Mouse (Mus musculus) forebrain, embryonic 10.5 days (tissue): ENCODE results near the gene Gm17349. TPM values are rescaled to one million over a fixed set of nuclear protein-coding genes. Genes with fewer than 3 reads are reported as not detected.

Experiments
- DNase-seq: peaks from one replicate; pipeline ENCODE4 v3.0.0-alpha.2; 2017; ENCODE audit warnings: low spot score; ENCODE audit errors: extremely low spot score
- H3K27ac ChIP-seq: fragments of 300-500 bp; sonication (generic); 2 replicates; pipeline ENCODE4 v1.5.1; 2016; ENCODE audit warnings: mild to moderate bottlenecking
- H3K27me3 ChIP-seq: fragments of 300-500 bp; sonication (generic); 2 replicates; pipeline ENCODE4 v1.6.1; 2016; ENCODE audit warnings: mild to moderate bottlenecking; ENCODE audit not compliant: poor library complexity, severe bottlenecking
- H3K36me3 ChIP-seq: fragments of 300-500 bp; sonication (generic); replicated peaks from 2 replicates; pipeline ENCODE4 v1.6.1; 2016; ENCODE audit warnings: mild to moderate bottlenecking, moderate library complexity
- H3K4me1 ChIP-seq: fragments of 300-500 bp; sonication (generic); 2 replicates; pipeline ENCODE4 v1.6.1; 2016
- H3K4me3 ChIP-seq: fragments of 300-500 bp; sonication (generic); 2 replicates; pipeline ENCODE4 v1.5.1; 2016; ENCODE audit warnings: mild to moderate bottlenecking, moderate library complexity
- H3K9me3 ChIP-seq: fragments of 300-500 bp; sonication (generic); 2 replicates; pipeline ENCODE4 v1.6.1; 2016; ENCODE audit warnings: mild to moderate bottlenecking, moderate library complexity
- WGBS: fragments of 180-500 bp; shearing (Covaris S2); methylation state at CpG from one replicate; pipeline ENCODE4 v1.1.7; 2016; 5-methylcytosine and 5-hydroxymethylcytosine counted together
- polyA plus RNA-seq: library from polyadenylated mRNA; unstranded; fragments of >200 nt; fragmentation: Nextera tagmentation; extraction: Ambion mirVana; gene quantifications from 2 replicates; pipeline ENCODE4 v1.2.1, GENCODE M21; 2016

The Gm17349 gene
- polyA plus RNA-seq, 1 experiment from 2014 or later: not detected

GRCm38 (mm10) chr15:99725341-99726155, 20.3 kb upstream of the Gm17349 start, which contains the start of gene Cox14:
TSS of gene Cox14 (plus strand) at chr15:99725618.
- Histone ChIP-seq H3K27ac (peak within 1 kb of the TSS; percentile 91), H3K27me3 (no peaks in the 10 kb centered on the region), H3K4me1 (peaks cover 38% of the 10 kb centered on the region), H3K4me3 (peak within 1 kb of the TSS; percentile 99), H3K36me3 (peaks cover 57% of the 10 kb centered on the region), H3K9me3 (peaks cover 7% of the 10 kb centered on the region)
- WGBS: under 1% methylated on average over 68 of the region's 68 CpGs
- DNase-seq: peak; percentile 92

GRCm38 (mm10) chr15:99724292-99725021, 19.2 kb upstream of the Gm17349 start:
- peak overlapping the region; percentile 99 for H3K4me3 ChIP-seq
- H3K27me3 ChIP-seq: no peaks in the 10 kb centered on the region
- peak; percentile 63 for DNase-seq
- peaks cover 58% of the 10 kb centered on the region for H3K36me3 ChIP-seq
- WGBS: 14% methylated on average over 16 of the region's 16 CpGs
- peak overlapping the region; percentile 91 for H3K27ac ChIP-seq
- H3K9me3 ChIP-seq: peaks cover 7% of the 10 kb centered on the region
- H3K4me1 ChIP-seq: peaks cover 38% of the 10 kb centered on the region

GRCm38 (mm10) chr15:99723515-99724291, 18.4 kb upstream of the Gm17349 start:
- Histone ChIP-seq H3K4me1 (peaks cover 38% of the 10 kb centered on the region), H3K27me3 (no peaks in the 10 kb centered on the region), H3K9me3 (peaks cover 1% of the 10 kb centered on the region; the same call in 1 of the 2 replicates), H3K27ac (peak overlapping the region; percentile 91), H3K4me3 (peak overlapping the region; percentile 99; the same call in 1 of the 2 replicates), H3K36me3 (peaks cover 56% of the 10 kb centered on the region)
- 17% methylated on average over 11 of the region's 11 CpGs for WGBS
- DNase-seq: no peak

DNA sequence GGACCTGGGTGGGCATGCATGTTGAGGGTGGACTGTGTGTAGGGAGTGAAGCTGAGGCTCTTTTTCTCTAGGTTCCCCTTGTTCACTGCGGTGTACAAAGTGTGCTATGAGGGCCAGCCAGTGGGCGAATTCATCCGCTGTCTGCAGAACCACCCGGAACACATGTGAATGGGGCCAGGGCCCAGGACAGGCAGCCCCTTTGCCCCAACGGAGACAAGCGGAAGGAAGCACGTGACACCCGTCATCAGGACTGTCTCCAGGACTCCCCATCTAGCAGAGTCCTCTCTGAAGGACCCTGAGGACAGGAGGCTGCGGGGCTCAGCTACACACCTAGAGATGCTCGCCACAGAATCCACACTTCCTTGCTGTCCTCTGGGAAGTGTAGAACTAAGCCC, 17.8 kb upstream of the Gm17349 start:
- H3K27me3 ChIP-seq: no peaks in the 10 kb centered on the region
- peak overlapping the region; percentile 91 for H3K27ac ChIP-seq
- DNase-seq: no peak
- H3K4me1 ChIP-seq: peaks cover 44% of the 10 kb centered on the region
- WGBS: 49% methylated on average over 10 of the region's 10 CpGs
- H3K9me3 ChIP-seq: no peaks in the 10 kb centered on the region
- no peak overlapping the region for H3K4me3 ChIP-seq
- peaks cover 56% of the 10 kb centered on the region for H3K36me3 ChIP-seq

- Histone ChIP-seq H3K27me3 (no peaks in the 10 kb centered on the region), H3K9me3 (no peaks in the 10 kb centered on the region), H3K36me3 (peaks cover 58% of the 10 kb centered on the region), H3K4me3 (no peak overlapping the region), H3K27ac (no peak overlapping the region), H3K4me1 (peaks cover 54% of the 10 kb centered on the region)
- 80% methylated on average over 25 of the region's 25 CpGs for WGBS
- DNase-seq: no peak
These were observed 16.8 kb upstream of the Gm17349 start for GRCm38 (mm10) chr15:99721921-99722743.

GRCm38 (mm10) chr15:99719865-99720264, 14.6 kb upstream of the Gm17349 start:
- peaks cover 79% of the 10 kb centered on the region for H3K36me3 ChIP-seq
- no peak for DNase-seq

DNA sequence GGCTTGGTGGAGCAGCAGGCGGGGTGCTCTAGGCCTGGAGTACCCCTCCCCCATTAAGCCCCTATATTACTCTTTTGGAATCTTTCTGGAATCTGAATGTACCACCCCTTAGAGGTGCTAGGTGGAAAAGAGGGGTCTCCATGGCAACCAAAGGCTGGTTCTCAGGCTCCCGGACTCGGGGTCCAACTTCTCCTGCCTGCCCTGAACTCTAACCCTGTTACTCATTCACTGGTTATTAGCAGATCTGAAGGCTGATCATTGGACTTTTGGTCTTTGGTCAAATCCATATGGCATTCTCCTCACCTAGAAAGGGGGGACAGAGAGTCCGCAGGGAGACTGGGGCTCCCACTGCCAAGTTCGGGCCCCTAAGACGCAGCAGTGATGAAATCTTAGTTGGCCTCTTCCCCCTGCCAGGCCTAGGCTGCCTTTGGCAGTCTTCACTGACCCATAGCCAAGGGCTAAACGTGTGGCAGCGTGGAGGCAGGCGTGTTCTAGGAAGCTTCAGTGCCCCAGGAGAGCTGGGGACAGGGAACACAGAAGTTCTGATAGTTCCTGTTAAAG, 13.3 kb upstream of the Gm17349 start:
- H3K4me3 ChIP-seq: no peak overlapping the region
- H3K27ac ChIP-seq: no peak overlapping the region
- peaks cover 91% of the 10 kb centered on the region for H3K36me3 ChIP-seq
- peaks cover 41% of the 10 kb centered on the region for H3K4me1 ChIP-seq
- H3K9me3 ChIP-seq: no peaks in the 10 kb centered on the region
- no peak for DNase-seq
- H3K27me3 ChIP-seq: no peaks in the 10 kb centered on the region
- 88% methylated on average over 9 of the region's 9 CpGs for WGBS

More at GRCm38 (mm10) chr15:99719865-99720264, 14.6 kb upstream of the Gm17349 start:
- WGBS: 81% methylated on average over 8 of the region's 8 CpGs
- H3K4me3 ChIP-seq: no peak overlapping the region
- peaks cover 54% of the 10 kb centered on the region for H3K4me1 ChIP-seq
- no peaks in the 10 kb centered on the region for H3K27me3 ChIP-seq
- H3K9me3 ChIP-seq: no peaks in the 10 kb centered on the region
- no peak overlapping the region for H3K27ac ChIP-seq

- H3K27me3 ChIP-seq: no peaks in the 10 kb centered on the region
- peaks cover 94% of the 10 kb centered on the region for H3K36me3 ChIP-seq
- no peaks in the 10 kb centered on the region for H3K9me3 ChIP-seq
- H3K4me1 ChIP-seq: peaks cover 38% of the 10 kb centered on the region
- H3K27ac ChIP-seq: peak within 1 kb of the TSS; percentile 12; the same call in 1 of the 2 replicates
- no peak for DNase-seq
- H3K4me3 ChIP-seq: no peak within 1 kb of the TSS
- WGBS: 74% methylated on average over 26 of the region's 26 CpGs
These were observed 12.4 kb upstream of the Gm17349 start, which contains the start of gene Gpd1 for GRCm38 (mm10) chr15:99717386-99718334. TSS of gene Gpd1 (plus strand) at chr15:99717515.

DNA sequence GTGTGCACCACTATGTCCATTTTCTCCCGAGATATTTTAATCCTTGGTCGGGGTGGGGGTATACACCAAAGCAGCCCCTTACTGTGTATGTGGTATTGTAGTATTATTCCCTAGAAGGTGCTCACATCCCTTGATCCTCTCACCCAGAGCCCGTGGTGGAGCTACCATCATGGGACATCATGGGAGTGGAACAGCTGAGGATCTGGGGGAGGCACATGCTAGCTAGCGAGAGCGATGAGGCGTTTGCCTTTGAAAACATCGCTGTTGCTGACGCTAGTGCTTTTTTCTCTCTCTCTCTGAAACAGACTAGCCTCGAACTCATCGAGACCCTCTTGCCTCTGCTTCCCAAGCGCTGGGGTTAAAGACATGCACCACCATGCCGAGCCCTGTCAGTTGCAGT, 11.5 kb upstream of the Gm17349 start:
- Histone ChIP-seq H3K36me3 (peaks cover 95% of the 10 kb centered on the region), H3K4me3 (no peak overlapping the region), H3K9me3 (no peaks in the 10 kb centered on the region), H3K27ac (no peak overlapping the region), H3K27me3 (no peaks in the 10 kb centered on the region), H3K4me1 (peaks cover 40% of the 10 kb centered on the region)
- DNase-seq: no peak
- 89% methylated on average over 12 of the region's 12 CpGs for WGBS

- DNase-seq: no peak
- Histone ChIP-seq H3K27me3 (no peaks in the 10 kb centered on the region), H3K9me3 (no peaks in the 10 kb centered on the region), H3K27ac (peak overlapping the region; percentile 2; the same call in 1 of the 2 replicates), H3K4me1 (peaks cover 40% of the 10 kb centered on the region), H3K36me3 (peaks cover 96% of the 10 kb centered on the region), H3K4me3 (no peak overlapping the region)
- WGBS: 78% methylated on average over 11 of the region's 11 CpGs
These were observed 10.9 kb upstream of the Gm17349 start for GRCm38 (mm10) chr15:99715982-99716746.
